In genomic region chr8:84771941-84772378, GRCm38 (mm10) we compare ENCODE assay signal across 8 mouse cellular contexts. TPM values are rescaled to one million over a fixed set of nuclear protein-coding genes. Genes with fewer than 3 reads are reported as not detected.
A peak's percentile ranks its signal among the peaks of the same experiment; 100 is the strongest.
DNase-seq lines count a peak whose midpoint lies in the region; ATAC-seq and TF ChIP-seq lines count a peak whose summit lies in the region.

No protein-coding gene starts in this region.

- H3K36me3 ChIP-seq in kidney, adult 2 months (ENCODE audit: control insufficient read depth, insufficient read depth, low read length): no peaks in the 10 kb centered on the region; the same call in 1 of the 2 replicates
- H3K36me3 ChIP-seq in forebrain, embryonic 15.5 days: no peaks in the 10 kb centered on the region
- H3K36me3 ChIP-seq in lung, postnatal 0 days (ENCODE audit: insufficient read depth, low read length): 0 out of 2 replicates have a peak, but pooled peaks cover 6% of the 10 kb centered on the region

- H3K27ac ChIP-seq in kidney, adult 2 months (ENCODE audit: insufficient read depth, low read depth, low read length): no peak overlapping the region
- H3K27ac ChIP-seq in forebrain, embryonic 15.5 days (replicated peaks): peak overlapping the region; percentile 97
- peak overlapping the region; percentile 71; the same call in 1 of the 2 replicates for H3K27ac ChIP-seq in lung, postnatal 0 days (ENCODE audit: low read length)

- no peak for TF ChIP-seq POLR2A in kidney, adult 2 months (IDR thresholded peaks at IDR 0.05; ENCODE audit: low read depth, low read length)

- H3K4me1 ChIP-seq in kidney, adult 2 months (ENCODE audit: control insufficient read depth, insufficient read depth, low read length): peaks cover 20% of the 10 kb centered on the region
- H3K4me1 ChIP-seq in forebrain, embryonic 15.5 days: peaks cover 71% of the 10 kb centered on the region
- peaks cover 28% of the 10 kb centered on the region; the same call in 1 of the 2 replicates for H3K4me1 ChIP-seq in lung, postnatal 0 days (ENCODE audit: insufficient read depth, low read depth, low read length)

- peak; percentile 21 for DNase-seq in kidney, adult 2 months
- no peak for DNase-seq in kidney, adult 18-20 months
- peak; percentile 87 for DNase-seq in cerebellum, adult 11-12 months
- DNase-seq in lung, postnatal 0 days (ENCODE audit: low spot score): no peak
- DNase-seq in testis, postnatal 14 days (ENCODE audit: low spot score): peak; percentile 60
- no peak for DNase-seq in urinary bladder, adult 2 months (ENCODE audit: low spot score)
- DNase-seq in right cerebral cortex, adult 18-20 months: no peak

- ATAC-seq in forebrain, embryonic 15.5 days (replicated peaks): no peak
- ATAC-seq in lung, postnatal 0 days: no peak

- no peaks in the 10 kb centered on the region for H3K9me3 ChIP-seq in forebrain, embryonic 15.5 days
- H3K9me3 ChIP-seq in lung, postnatal 0 days (ENCODE audit: low read length): no peaks in the 10 kb centered on the region

- H3K9ac ChIP-seq in forebrain, embryonic 15.5 days (replicated peaks): peak overlapping the region; percentile 81
- 0 out of 2 replicates have a peak overlapping the region, but pooled peaks have one; percentile 23 for H3K9ac ChIP-seq in lung, postnatal 0 days (replicated peaks; ENCODE audit: low read depth)

- H3K4me2 ChIP-seq in forebrain, embryonic 15.5 days (replicated peaks): peak overlapping the region; percentile 70
- H3K4me2 ChIP-seq in lung, postnatal 0 days (replicated peaks; ENCODE audit: low read depth, low read length): peak overlapping the region; percentile 40

- no peak for TF ChIP-seq EP300 in lung, postnatal 0 days (IDR thresholded peaks at IDR 0.05)

- TF ChIP-seq CTCF in kidney, adult 2 months (conservative IDR thresholded peaks at IDR 0.05; ENCODE audit: insufficient read depth, insufficient read length, low read depth, low read length): no peak
- TF ChIP-seq CTCF in lung, postnatal 0 days (IDR thresholded peaks at IDR 0.05): peak; percentile 14; the same call in 1 of the 2 replicates

- no peak overlapping the region for H3K4me3 ChIP-seq in kidney, adult 2 months (ENCODE audit: insufficient read depth, low read depth, low read length)
- H3K4me3 ChIP-seq in forebrain, embryonic 15.5 days: peak overlapping the region; percentile 43
- H3K4me3 ChIP-seq in lung, postnatal 0 days (ENCODE audit: low read depth, low read length): no peak overlapping the region

- WGBS in kidney, adult 2 months: 43% methylated on average over 34 of the region's 34 CpGs
- 8% methylated on average over 34 of the region's 34 CpGs for WGBS in forebrain, embryonic 15.5 days
- 15% methylated on average over 34 of the region's 34 CpGs for WGBS in lung, postnatal 0 days

- no peaks in the 10 kb centered on the region for H3K27me3 ChIP-seq in kidney, adult 2 months (replicated peaks; ENCODE audit: control insufficient read depth, insufficient read depth, low read length)
- no peaks in the 10 kb centered on the region; the same call in 1 of the 2 replicates for H3K27me3 ChIP-seq in forebrain, embryonic 15.5 days
- H3K27me3 ChIP-seq in lung, postnatal 0 days (replicated peaks; ENCODE audit: insufficient read depth, low read length): no peaks in the 10 kb centered on the region

RNA-seq across cellular contexts. Expression of gene Nfix, which starts 28.2 kb away (rescaled TPM):
- 17.7 and 22.1 TPM in 2 replicates for polyA plus RNA-seq in kidney, adult 2 months (2012; rRNA removed)
- 413 and 445 TPM in 2 replicates for polyA plus RNA-seq in forebrain, embryonic 15.5 days (2015; fragmentation: Nextera tagmentation; extraction: Ambion mirVana)
- polyA plus RNA-seq in lung, postnatal 0 days (2015; fragmentation: Nextera tagmentation; extraction: Ambion mirVana): 38.8 and 45.1 TPM in 2 replicates
- polyA plus RNA-seq in urinary bladder, adult 2 months (2012; rRNA removed): 21.7 and 77.0 TPM in 2 replicates

RNA-seq across cellular contexts. Expression of gene G430095P16Rik, which starts 49.2 kb away (rescaled TPM):
- 0.65 and 0.81 TPM in 2 replicates for polyA plus RNA-seq in kidney, adult 2 months (2012; rRNA removed)
- 2.7 TPM in 2 replicates for polyA plus RNA-seq in forebrain, embryonic 15.5 days (2015; fragmentation: Nextera tagmentation; extraction: Ambion mirVana)
- 2.0 and 2.8 TPM in 2 replicates for polyA plus RNA-seq in lung, postnatal 0 days (2015; fragmentation: Nextera tagmentation; extraction: Ambion mirVana)
- 1.0 and 1.2 TPM in 2 replicates for polyA plus RNA-seq in urinary bladder, adult 2 months (2012; rRNA removed)

RNA-seq across cellular contexts. Expression of gene Dand5, which starts 50.7 kb away (rescaled TPM):
- 4.4 and 4.5 TPM in 2 replicates for polyA plus RNA-seq in kidney, adult 2 months (2012; rRNA removed)
- polyA plus RNA-seq in forebrain, embryonic 15.5 days (2015; fragmentation: Nextera tagmentation; extraction: Ambion mirVana): 8.1 and 8.9 TPM in 2 replicates
- 6.2 and 6.8 TPM in 2 replicates for polyA plus RNA-seq in lung, postnatal 0 days (2015; fragmentation: Nextera tagmentation; extraction: Ambion mirVana)
- polyA plus RNA-seq in urinary bladder, adult 2 months (2012; rRNA removed): 4.7 and 4.8 TPM in 2 replicates

RNA-seq across cellular contexts. Expression of gene Gadd45gip1, which starts 59.4 kb away (rescaled TPM):
- polyA plus RNA-seq in kidney, adult 2 months (2012; rRNA removed): 24.2 and 41.0 TPM in 2 replicates
- polyA plus RNA-seq in forebrain, embryonic 15.5 days (2015; fragmentation: Nextera tagmentation; extraction: Ambion mirVana): 36.3 and 39.9 TPM in 2 replicates
- polyA plus RNA-seq in lung, postnatal 0 days (2015; fragmentation: Nextera tagmentation; extraction: Ambion mirVana): 24.4 and 24.8 TPM in 2 replicates
- polyA plus RNA-seq in urinary bladder, adult 2 months (2012; rRNA removed): 22.0 and 22.2 TPM in 2 replicates

Comparison
In these comparisons a context has a peak if more than half of its experiments do, and no peak if none do; other contexts are left out.
1. DNase-seq: peak in kidney, adult 2 months (single experiment), cerebellum, adult 11-12 months (single experiment) and testis, postnatal 14 days (single experiment); none in kidney, adult 18-20 months (single experiment), lung, postnatal 0 days (single experiment), urinary bladder, adult 2 months (single experiment) and right cerebral cortex, adult 18-20 months (single experiment).